Mouse (Mus musculus) left cerebral cortex, postnatal 10 days (tissue): ENCODE measurements around the gene Med22. TPM values are rescaled to one million over a fixed set of nuclear protein-coding genes. Genes with fewer than 3 reads are reported as not detected.
"Not testable (repeated sequence)": the region's sequence is repeated elsewhere in the genome, so short reads cannot be mapped to it uniquely, and the experiment has no call there.

Source experiments
- DNase-seq, 2 experiments: peaks; one replicate each; pipeline ENCODE4 v3.0.0; 2021 to 2022; ENCODE audit warnings: low spot score in 2 of 2, mixed read lengths in 1 of 2; ENCODE audit errors: extremely low spot score in 1 of 2
- intact Hi-C: fragments of 180-260 bp; cut with DNase I; formaldehyde crosslinking; loops from one replicate; pipeline ENCODE4 v1.15.1; 2025
- total RNA-seq, 2 experiments: library from RNA; stranded (reverse); gene quantifications; 2 replicates each; pipeline ENCODE4 v1.2.3; 2021

The Med22 gene
- total RNA-seq, 2 experiments from 2014 or later, result 44.3 TPM

DNA sequence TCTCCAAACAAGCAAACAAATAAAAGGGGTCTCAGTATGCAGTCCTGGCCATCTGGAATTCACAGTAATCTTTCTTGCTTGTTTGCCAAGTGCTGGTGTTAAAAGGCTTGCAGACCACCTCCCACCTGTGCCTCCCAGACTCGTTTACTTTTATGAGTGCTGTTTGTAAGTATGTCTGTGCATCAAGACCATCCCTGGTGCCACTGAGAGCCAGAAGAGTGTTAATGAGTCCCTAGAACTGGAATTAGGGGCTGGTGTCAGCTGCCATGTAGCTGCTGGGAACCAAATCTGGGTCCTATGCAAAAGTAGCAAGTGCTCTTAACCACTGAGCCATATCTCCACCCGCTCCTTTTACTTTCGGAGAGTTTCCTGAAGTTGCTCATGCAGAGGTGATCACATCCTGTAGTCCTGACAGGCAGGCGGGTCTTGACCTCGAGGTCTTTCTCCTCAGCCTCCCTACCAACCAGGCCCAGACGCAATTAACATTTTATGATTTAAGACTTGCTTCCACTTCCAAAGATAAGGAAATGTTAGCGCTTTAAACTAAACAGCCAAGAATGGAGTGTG, 8.6 kb downstream of the Med22 start:
- intact Hi-C loops, result loop anchor here (5.0 to 10.0 kb wide), 2 partner anchors 260 to 457 kb away; partner anchors contain the start of gene Sec16a
- no peak for DNase-seq

DNA sequence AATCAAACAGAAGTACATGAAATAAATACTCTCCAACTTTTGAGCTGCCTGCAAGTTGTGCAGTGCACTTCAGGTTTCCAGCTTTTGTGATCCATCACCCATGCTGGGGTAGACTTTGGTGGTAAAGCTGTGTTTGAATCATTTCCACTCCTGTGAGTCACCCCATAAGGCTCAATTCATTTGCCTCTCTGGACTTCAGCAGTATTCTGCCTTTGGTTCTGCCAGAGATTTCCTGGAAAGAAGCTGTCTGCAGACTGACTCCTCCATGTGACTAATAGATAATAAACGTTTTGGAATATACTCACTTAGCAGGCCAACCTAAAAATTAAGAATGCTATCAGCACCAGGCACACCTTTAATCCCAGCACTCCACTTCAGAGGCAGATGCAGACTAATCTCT, 9.7 kb downstream of the Med22 start:
- intact Hi-C loops, result loop anchor here (5.0 to 10.0 kb wide), 2 partner anchors 258 to 456 kb away; partner anchors contain the start of gene Sec16a
- DNase-seq, result no peak

DNA sequence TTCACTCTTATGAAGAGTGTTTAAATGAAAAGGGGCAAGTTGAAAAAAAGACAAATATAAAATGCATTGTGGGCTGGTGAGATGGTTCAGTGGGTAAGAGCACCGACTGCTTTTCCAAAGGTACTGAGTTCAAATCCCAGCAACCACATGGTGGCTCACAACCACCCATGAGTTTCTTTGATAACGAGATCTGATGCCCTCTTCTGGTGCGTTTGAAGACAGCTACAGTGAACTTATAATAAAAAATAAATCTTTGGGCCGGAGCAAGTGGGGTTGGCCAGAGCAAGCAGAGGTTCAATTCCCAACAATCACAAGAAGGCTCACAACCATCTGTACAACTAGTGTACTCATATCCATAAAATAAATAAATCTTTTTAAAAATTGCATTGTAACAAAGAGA, 14.6 kb downstream of the Med22 start:
- DNase-seq, result no peak
- intact Hi-C loops, result no loop called here

DNA sequence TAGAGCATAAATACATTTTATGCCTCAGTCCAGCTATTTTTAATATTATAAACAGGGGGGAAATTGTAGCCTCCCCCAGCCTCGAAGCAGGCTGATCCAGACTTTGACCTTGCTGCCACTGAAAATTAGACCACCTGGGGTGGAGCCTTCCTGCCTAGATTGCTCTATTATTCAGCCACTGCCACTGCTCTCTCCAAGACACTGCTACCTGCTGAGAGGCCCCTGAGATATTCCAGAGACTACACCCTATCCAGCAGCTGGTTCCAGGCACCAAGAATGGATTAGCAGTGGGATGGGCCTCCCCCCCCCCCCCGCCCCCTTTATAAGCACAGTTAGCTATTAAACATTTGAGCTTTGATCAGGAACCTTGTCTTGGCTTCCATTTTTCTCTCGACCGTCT, 24.3 kb downstream of the Med22 start:
- DNase-seq, intact Hi-C loops: not testable (repeated sequence)

DNA sequence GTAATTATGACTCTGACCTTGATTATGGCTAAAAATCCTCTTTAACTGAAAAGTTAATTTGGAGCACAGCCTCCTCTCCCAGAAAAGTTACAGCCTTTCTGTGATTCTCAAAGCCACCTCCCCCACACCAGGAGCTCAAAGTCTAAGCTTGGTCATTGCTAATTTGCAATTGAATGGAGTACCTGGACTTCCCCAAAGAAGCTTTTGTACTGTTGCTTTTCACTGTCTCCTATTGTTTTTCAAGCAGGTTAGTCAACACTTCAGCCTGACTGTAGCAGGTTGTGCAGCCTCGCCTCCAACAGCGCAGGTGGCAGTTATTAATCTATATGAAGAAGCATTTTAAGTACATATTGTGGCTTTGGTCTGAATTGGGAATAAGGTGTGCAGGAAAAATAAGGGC, 24.9 kb downstream of the Med22 start:
- DNase-seq, intact Hi-C loops: not testable (repeated sequence)

DNA sequence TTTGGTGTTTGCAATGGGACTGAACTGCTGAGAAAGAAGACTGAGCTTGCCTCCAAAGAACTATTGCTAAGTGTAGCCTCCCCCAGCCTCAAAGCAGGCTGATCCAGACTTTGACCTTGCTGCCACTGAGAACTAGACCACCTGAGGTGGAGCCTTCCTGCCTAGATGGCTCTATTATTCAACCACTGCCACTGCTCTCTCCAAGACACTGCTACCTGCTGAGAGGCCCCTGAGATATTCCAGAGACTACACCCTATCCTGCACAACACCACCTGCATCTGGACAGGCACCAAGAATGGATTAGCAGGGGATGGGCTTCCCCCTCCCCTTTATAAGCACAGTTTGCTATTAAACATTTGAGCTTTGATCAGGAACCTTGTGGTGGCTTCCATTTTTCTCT, 31.9 kb downstream of the Med22 start:
- intact Hi-C loops, result no loop called here
- no peak for DNase-seq

DNA sequence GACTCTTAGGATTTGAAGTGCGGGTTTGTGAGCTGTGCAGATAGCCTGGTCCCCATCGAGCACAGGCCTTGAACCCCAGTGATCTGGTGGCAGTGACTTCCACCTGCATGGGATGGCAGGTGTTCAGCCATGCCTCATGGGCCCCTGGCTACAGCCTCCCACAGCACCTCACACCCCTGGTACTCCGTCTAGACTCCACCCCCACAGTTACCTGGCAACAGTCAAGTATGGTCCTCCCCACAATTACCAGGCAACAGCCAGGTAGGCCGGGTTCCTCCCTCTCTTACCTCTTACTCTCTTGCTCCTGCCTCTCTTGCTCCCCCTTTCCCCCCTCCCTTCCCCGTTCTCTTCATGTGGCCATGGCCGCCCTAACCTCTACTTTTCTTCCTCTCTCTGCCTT, 39.8 kb downstream of the Med22 start:
- intact Hi-C loops, result no loop called here
- DNase-seq, result no peak

DNA sequence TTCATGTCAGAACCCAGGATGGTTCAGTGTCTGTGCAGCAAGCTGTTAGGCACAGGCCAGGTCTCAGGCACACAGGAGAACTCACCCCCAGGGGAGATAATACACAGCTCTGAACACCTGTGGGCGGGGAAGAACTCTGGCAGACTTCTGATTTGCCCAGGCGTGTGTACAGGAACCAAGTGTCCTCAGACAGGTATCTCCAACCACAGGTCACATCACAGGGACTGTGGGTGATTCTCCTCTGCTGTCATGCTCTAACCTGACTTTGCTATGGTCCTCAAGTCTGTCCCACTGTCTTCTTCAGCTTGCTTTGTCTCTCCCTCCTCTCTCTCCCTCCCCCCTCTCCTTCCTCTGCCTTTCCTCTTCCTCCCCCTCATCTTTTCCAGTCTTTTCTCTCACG, 45.6 kb downstream of the Med22 start, which contains the start of gene Abo:
Gene Abo, minus strand, starts transcription at position 101 of the 400 bp plus-strand sequence.
- no peak for DNase-seq
- intact Hi-C loops, result no loop called here

DNA sequence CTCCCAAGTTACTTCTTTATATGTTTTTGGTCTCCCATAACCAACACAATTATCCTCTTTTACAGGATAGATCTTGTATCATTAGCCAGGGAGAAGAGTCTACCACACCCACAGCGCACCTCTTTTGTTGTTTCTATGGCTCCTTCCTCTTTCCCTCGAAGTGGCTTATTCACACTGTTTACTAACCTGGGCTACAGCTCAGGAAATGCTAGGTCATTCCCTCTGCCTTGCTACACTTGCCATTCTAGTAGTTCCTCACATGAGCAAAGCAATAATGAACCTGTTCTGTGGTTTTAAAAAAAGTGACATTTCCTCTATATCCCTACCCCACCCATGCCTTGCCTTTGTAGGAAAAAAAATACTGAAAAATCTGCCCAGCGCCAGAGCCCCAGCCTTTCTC, 47.6 kb downstream of the Med22 start:
- intact Hi-C loops, result no loop called here
- no peak for DNase-seq

Other genes starting within 250 kb of the Med22 start
- gene Lcn4, start 239.4 kb downstream of the Med22 start, total RNA-seq, result not detected
- gene Abo, start 45.7 kb downstream of the Med22 start, total RNA-seq, result not detected
- 10 to 100 TPM; 30.9 to 32.0 TPM for gene Surf6, start 7.8 kb downstream of the Med22 start, total RNA-seq
- gene Rpl7a, start 87 bp upstream of the Med22 start, total RNA-seq, result 100 to 1,000 TPM; 311 to 325 TPM
- 10 to 100 TPM; 35.2 to 36.0 TPM for gene Surf2, start 5.7 kb upstream of the Med22 start, total RNA-seq
- 10 to 100 TPM; 90.8 to 97.8 TPM for gene Surf1, start 5.9 kb upstream of the Med22 start, total RNA-seq
- gene Surf4, start 23.3 kb upstream of the Med22 start, total RNA-seq, result 10 to 100 TPM; 62.4 to 64.2 TPM
- under 1 TPM in 1 of 2 experiments, not detected in 1; 0.41 TPM for gene Stkld1, start 23.4 kb upstream of the Med22 start, total RNA-seq
- 10 to 100 TPM; 48.4 to 53.5 TPM for gene Rexo4, start 53.7 kb upstream of the Med22 start, total RNA-seq
- 1 to 10 TPM in 1 of 2 experiments, under 1 TPM in 1; 0.24 to 1.7 TPM for gene Adamts13, start 62.7 kb upstream of the Med22 start, total RNA-seq
- gene Cacfd1, start 99.2 kb upstream of the Med22 start, total RNA-seq, result 10 to 100 TPM; 58.1 to 67.4 TPM
- gene Slc2a6, start 117.3 kb upstream of the Med22 start, total RNA-seq, result 10 to 100 TPM; 42.2 to 43.7 TPM
- under 1 TPM; 0.59 to 0.69 TPM for gene Mymk, start 161.5 kb upstream of the Med22 start, total RNA-seq
- 10 to 100 TPM; 24.7 to 30.6 TPM for gene Adamtsl2, start 168.7 kb upstream of the Med22 start, total RNA-seq
- gene Fam163b, start 231.8 kb upstream of the Med22 start, total RNA-seq, result 100 to 1,000 TPM; 143 to 149 TPM